Mouse (Mus musculus): ENCODE measurements around the gene Fam117a.

Gene Fam117a

GRCm38 (mm10) chr11:95420880-95421435 is 84.1 kb downstream of the Fam117a start:
- no peak for DNase-seq (ENCODE audit: low read depth, low spot score)

GRCm38 (mm10) chr11:95423505-95423904 is 86.7 kb downstream of the Fam117a start:
- no peak for DNase-seq (ENCODE audit: low read depth, low spot score)

GRCm38 (mm10) chr11:95431344-95431743 is 94.5 kb downstream of the Fam117a start:
- no peak for DNase-seq (ENCODE audit: low read depth, low spot score)

Data from brain, embryonic 18.5 days (tissue).